Mouse (Mus musculus) neutrophil, adult 83 days (primary cell): ENCODE results near the gene Selenom. TPM values are rescaled to one million over a fixed set of nuclear protein-coding genes. Genes with fewer than 3 reads are reported as not detected.

Experiments
- total RNA-seq, 2 experiments: library from RNA; stranded (reverse); gene quantifications; one replicate each; pipeline ENCODE4 v1.2.4; 2023

The Selenom gene
- 1 to 10 TPM; 4.3 to 6.3 TPM for total RNA-seq

DNA sequence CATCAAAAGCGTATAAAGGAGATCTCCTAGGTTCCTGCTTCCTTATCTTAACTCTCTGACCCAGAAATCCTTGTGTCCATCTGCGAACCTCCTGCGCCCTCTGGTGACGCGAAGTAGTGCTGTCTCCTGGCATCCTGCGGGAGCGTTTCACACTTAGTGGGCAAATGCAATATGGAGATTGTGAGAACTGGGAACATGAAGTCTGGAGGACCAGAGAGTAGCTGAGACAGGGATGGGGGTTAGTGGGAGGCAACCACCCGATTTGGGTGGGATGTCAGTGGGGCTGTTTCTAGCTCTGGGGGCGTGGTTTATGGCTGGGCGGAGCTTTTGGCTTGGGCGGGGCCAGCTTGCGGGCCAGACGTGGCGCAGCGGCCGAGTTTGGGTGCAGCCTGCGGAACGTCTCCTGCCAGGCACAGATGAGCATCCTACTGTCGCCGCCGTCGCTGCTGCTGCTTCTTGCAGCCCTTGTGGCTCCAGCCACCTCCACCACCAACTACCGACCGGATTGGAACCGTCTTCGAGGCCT is at the start of gene Selenom:
Gene Selenom, plus strand, starts transcription at position 156 of the 526 bp plus-strand sequence.

GRCm38 (mm10) chr11:3487952-3488570 is 26.4 kb upstream of the Selenom start, which contains the start of gene Pla2g3:
Gene Pla2g3 (plus strand): TSS chr11:3488284.

DNA sequence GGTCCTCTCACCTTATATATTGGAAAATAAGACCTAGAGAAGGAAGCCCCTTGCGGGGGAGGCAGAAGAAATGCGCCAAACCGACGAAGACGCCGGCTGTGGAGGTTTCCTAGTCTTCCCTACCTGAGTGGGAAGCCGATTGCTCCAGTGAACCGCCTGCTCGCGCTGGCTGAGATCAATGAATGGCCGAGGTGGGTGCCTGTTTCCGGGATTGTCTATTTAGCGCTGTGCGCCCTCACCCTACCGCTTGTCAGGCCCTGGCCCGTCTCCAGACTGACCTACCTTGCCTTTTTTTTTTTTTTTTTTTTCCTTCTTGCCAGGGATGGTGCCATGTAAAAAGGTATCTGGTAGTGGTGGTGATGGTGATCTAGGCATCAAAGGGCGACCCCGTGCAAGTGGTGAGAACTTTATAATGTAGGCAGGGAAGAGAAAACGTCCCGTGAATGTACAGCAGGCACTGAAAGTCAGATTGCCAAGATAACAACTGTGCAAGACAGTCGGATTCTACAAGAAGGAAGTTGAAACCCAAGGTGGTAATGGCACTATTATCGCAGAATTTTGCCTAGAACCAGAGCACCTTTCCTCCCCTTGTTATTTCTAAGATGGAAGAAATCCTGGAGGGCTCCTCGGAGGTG is 26.1 kb downstream of the Selenom start, which contains the start of gene Smtn:
Gene Smtn, minus strand, starts transcription at position 162 of the 635 bp plus-strand sequence.

Other genes with a start within 250 kb of the Selenom start
- 10 to 100 TPM; 43.0 to 44.9 TPM for gene Drg1, start 248.3 kb upstream of the Selenom start, total RNA-seq
- gene Patz1, start 225.8 kb upstream of the Selenom start, total RNA-seq = 10 to 100 TPM; 34.4 to 35.0 TPM
- gene Pik3ip1, start 184.3 kb upstream of the Selenom start, total RNA-seq = 1 to 10 TPM; 4.3 to 8.0 TPM
- 10 to 100 TPM; 49.4 to 50.4 TPM for gene Limk2, start 105.5 kb upstream of the Selenom start, total RNA-seq
- 10 to 100 TPM; 11.5 to 14.0 TPM for gene Rnf185, start 62.3 kb upstream of the Selenom start, total RNA-seq
- not detected for gene Pla2g3, start 26.4 kb upstream of the Selenom start, total RNA-seq
- 1 to 10 TPM; 6.1 to 6.4 TPM for gene Inpp5j, start 9.9 kb upstream of the Selenom start, total RNA-seq
- gene Smtn, start 25.9 kb downstream of the Selenom start, total RNA-seq = 10 to 100 TPM; 21.2 to 21.4 TPM
- 10 to 100 TPM; 15.4 to 18.0 TPM for gene Morc2a, start 134.5 kb downstream of the Selenom start, total RNA-seq